Mouse (Mus musculus) retina, postnatal 7 days (tissue): Measurements from ENCODE around the gene Zfp276.
A peak's percentile ranks its signal among the peaks of the same experiment; 100 is the strongest.

Experiments
- DNase-seq: peaks from one replicate; pipeline ENCODE4 v3.0.0-alpha.2; 2012; ENCODE audit warnings: low read depth, low spot score

Gene Zfp276

DNA sequence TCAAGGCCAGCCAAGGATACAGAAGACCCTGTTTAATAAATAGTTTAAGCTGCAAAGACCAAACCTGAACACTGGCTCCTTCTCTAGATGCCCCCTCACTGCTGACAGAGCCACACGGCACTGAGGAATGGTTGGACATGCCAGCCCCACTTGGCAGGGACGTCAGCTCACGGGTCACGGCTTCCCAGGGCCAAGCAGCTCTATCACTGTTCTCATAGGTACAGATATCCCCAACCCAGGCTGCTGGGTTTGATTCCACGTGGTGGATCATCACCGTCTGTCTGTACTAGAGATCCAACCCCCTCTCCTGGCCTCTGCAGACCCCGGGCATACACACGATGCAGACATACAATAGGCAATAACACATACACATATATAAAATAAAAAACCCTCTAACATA, 36.7 kb downstream of the Zfp276 start:
- no peak for DNase-seq

DNA sequence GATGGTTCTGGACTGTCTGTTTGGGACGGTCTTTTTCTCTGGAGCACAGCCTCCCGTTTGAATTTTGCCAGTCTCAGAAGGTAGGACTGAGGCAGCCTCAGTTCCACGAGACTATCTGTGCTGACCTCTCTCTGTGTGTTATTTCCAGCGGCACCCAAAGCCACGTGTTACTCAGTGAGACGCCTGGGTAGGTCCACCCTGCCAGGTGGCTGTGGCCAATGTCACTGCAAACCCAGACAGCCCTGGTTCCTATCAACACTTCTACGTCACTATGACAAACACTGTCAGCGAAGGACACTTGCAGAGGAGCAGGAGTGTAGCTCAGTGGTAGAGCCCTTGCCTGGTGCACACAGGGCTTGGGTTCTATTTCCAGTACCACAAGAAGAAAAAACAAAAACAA, 37.7 kb downstream of the Zfp276 start:
- DNase-seq, result no peak

DNA sequence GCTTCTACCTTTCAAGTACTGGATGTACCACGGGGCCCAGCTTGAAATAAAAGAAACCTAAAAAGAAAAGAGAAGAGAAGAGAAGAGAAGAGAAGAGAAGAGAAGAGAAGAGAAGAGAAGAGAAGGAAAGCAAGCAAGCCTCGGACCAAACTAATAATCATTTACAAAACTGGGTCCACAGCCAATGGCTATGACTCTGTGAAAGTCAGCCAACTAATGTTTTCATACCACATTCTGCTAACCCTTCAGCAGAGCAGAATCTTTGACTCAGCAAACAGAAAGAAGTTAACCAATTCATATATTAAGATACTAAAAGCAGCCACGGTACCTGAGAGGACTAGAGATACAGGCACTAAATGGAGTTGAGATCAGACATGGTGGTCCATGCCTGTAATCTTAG, 38.3 kb downstream of the Zfp276 start:
- DNase-seq, result no peak

DNA sequence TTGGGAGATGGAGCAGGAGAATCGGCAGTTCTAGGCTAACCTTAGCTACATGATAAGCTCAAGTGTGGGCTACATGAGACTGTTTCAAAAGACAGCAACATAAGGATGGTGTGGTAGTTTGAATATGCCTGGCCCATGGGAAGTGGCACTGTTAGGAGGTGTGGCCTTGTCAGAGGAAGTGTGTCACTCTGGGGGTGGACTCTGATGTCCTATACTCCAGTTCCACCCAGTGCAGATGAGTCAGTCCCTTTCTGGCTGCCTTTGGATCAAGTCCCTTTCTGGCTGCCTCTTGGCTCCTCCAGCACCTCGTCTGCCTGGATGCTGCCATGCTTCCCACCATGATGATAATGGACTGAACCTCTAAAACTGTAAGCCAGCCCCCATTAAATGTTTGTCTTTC, 38.8 kb downstream of the Zfp276 start:
- DNase-seq, result no peak

DNA sequence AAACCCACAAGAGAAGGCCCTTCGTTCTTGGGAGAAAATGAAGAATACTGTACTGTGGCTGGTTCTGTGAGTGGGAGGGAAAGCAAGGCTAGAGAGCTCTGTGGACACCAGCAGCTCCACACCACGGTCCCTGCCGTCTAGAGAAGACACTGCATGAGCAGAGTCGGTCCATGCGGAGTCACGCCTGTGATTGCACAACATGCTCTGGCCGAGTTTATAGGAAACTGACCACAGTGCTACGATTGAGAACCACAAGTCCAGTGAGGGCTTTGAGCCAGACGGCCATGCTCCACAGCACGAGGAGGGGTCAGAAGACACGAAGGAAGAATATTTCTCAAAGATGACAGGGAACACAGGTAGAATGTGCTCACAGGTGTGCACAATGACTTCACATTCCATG, 44.3 kb downstream of the Zfp276 start:
- DNase-seq, result no peak

DNA sequence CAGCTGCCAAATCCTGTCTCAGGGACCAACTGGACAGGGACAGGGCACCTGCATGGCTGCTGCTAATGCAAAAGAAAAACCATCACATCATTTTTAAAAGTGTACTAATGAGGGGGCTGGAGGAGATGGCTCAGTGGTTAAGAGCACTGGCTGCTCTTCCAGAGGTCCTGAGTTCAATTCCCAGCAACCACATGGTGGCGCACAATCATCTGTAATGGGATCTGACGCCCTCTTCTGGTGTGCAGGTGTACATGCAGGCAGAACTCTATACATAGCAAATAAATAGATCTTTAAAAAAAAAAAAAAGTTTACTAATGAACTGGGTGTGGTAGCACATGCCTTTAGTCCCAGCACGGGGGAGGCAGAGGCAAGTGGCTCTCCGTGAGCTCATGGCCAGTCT, 54.7 kb downstream of the Zfp276 start:
- no peak for DNase-seq

DNA sequence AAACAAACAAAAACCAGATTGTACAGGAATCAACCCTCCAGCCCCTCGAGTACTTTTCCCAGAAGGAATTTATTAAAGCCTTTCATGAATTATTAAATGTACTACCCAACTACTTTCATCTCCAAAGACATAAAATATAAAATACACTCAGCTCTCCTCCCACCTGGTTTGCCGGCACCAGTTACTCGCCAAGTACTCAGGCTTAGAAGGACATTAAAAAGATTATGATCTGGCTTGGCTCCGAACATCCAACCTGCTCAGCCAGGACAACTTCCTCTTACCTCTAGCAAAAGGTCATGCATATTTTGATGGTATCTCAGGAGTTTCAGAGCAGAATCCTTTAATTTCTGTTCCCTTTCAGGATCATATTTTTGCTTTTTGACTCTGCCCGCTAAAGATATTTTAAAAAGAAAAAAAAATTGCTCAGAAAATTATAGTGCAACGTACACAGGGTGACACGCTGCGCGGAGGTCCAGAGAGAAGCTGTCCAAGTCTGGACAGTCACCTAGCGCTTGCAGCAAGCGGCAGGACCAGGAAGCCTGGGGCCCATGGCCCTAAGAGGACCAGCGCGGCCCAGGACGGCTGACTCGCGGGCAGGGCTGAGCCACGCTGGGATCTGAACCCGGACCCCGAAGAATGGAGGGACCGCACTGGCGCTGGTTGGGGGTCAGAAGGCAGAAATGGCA, 63.9 kb downstream of the Zfp276 start:
- no peak for DNase-seq

DNA sequence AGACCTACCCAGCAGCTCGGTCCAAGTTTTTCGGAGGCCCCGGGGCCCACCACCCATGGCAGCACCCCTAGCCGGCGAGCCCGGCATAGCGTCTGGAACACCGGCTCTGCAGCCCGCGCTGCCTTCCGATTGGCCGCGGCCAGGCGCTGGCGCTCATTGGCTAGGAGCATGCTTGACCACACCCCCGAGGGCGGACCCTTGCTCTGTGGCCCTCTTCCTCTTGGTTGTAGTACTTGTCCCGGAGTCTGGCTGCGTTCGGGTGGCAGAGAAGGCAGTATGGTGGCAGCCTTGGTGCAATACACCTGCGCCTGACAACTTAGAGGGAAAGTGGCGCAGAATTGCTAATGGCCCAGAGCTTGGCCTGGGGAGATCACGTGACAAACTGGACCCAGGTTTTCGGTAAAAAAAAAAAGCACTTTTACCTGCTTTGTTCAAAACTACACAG, 64.5 kb downstream of the Zfp276 start, which contains the start of gene Fanca:
Gene Fanca (minus strand): TSS at position 110 of the 445 bp plus-strand sequence.
- peak; percentile 78 for DNase-seq
